ENCODE assay signal across 11 mouse cellular contexts in the genomic region with DNA sequence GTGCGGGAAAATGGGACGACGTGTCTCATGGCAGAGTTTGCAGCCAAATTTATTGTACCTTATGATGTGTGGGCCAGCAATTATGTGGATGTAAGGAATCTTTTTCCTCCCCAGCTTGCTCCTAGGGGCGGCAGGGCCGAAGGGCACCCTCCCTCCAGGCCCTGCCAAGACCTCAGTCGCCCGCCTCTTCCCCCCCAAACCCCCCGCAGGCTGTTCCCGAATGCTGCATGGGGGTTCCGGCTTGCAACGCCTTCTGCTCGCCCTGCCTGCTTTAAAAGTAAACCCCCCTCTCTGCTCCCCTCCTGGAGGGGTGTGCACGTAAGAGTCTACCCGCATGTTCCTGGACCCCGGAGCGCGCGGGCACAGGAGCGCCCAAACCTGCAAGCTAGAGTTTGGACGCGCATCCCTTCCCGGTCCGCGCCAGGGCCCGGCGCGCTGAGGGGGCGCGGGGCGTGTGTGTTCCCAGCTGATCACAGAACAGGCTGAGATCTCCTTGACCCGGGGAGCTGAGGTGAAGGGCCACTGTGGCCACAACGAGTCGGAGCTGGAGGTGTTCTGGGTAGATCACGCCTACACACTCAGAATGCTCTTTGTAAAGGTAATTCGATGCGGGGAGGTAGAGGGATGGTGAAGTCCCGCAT. TPM values are rescaled to one million over a fixed set of nuclear protein-coding genes. Genes with fewer than 3 reads are reported as not detected.
DNase-seq lines count a peak whose midpoint lies in the region; ATAC-seq and TF ChIP-seq lines count a peak whose summit lies in the region.
"Had no signal": no experiment of that assay in that cellular context is flagged by ENCODE, and none has a peak within 500 bp of the region (broad histone marks: within the 10 kb centered on the region; RNA-seq: fewer than 3 reads in every experiment).

No protein-coding gene starts in this region.

- TF ChIP-seq CTCF in cortical plate, adult 2 months (IDR thresholded peaks at IDR 0.05; ENCODE audit: extremely low read depth, insufficient read depth, low read length), result no peak

- TF ChIP-seq POLR2A in cortical plate, adult 2 months (IDR thresholded peaks at IDR 0.05; ENCODE audit: extremely low read depth, insufficient read depth, low read length), result no peak

- H3K9ac ChIP-seq in kidney, embryonic 15.5 days, result peak overlapping the region; percentile 6; the same call in 1 of the 2 replicates
- peak overlapping the region; percentile 37 for H3K9ac ChIP-seq in forebrain, embryonic 16.5 days (replicated peaks; ENCODE audit: low read depth, low read length)
- H3K9ac ChIP-seq in midbrain, embryonic 14.5 days (replicated peaks; ENCODE audit: low read length), result peak overlapping the region; percentile 54

- peak; percentile 57 for ATAC-seq in kidney, embryonic 15.5 days (replicated peaks; ENCODE audit: low FRiP score)
- ATAC-seq in forebrain, embryonic 16.5 days, result peak; percentile 24; the same call in 1 of the 2 replicates
- ATAC-seq in midbrain, embryonic 14.5 days (ENCODE audit: low FRiP score, low TSS enrichment), result no peak
- ATAC-seq in megakaryocyte-erythroid progenitor cell, adult 5-6 weeks (replicated peaks; ENCODE audit: low FRiP score, low TSS enrichment, poor library complexity, severe bottlenecking), result no peak
- ATAC-seq in erythroid progenitor cell, adult 5-6 weeks (replicated peaks; ENCODE audit: low FRiP score, poor library complexity, severe bottlenecking), result no peak
- ATAC-seq: Patski had no signal

- no peaks in the 10 kb centered on the region for H3K36me3 ChIP-seq in kidney, embryonic 15.5 days
- no peaks in the 10 kb centered on the region for H3K36me3 ChIP-seq in forebrain, embryonic 16.5 days (ENCODE audit: control insufficient read depth, insufficient read depth)
- H3K36me3 ChIP-seq in midbrain, embryonic 14.5 days (ENCODE audit: control insufficient read depth, insufficient read depth, low read length), result no peaks in the 10 kb centered on the region

- 3% methylated on average over 37 of the region's 37 CpGs for WGBS in kidney, embryonic 15.5 days
- WGBS in forebrain, embryonic 16.5 days, result under 1% methylated on average over 37 of the region's 37 CpGs
- 1% methylated on average over 37 of the region's 37 CpGs for WGBS in midbrain, embryonic 14.5 days

- H3K27ac ChIP-seq in kidney, embryonic 15.5 days, result no peak overlapping the region
- peak overlapping the region; percentile 83; the same call in 1 of the 2 replicates for H3K27ac ChIP-seq in cortical plate, adult 2 months (ENCODE audit: insufficient read depth, low read length)
- no peak overlapping the region for H3K27ac ChIP-seq in forebrain, embryonic 16.5 days (ENCODE audit: low read length)
- 0 out of 2 replicates have a peak overlapping the region, but pooled peaks have one; percentile 32 for H3K27ac ChIP-seq in midbrain, embryonic 14.5 days (replicated peaks; ENCODE audit: low read depth, low read length)

- H3K4me3 ChIP-seq in kidney, embryonic 15.5 days (replicated peaks), result peak overlapping the region; percentile 35
- peak overlapping the region; percentile 99 for H3K4me3 ChIP-seq in cortical plate, adult 2 months (ENCODE audit: insufficient read depth, low read length)
- H3K4me3 ChIP-seq in forebrain, embryonic 16.5 days (replicated peaks; ENCODE audit: low read length), result peak overlapping the region; percentile 39
- peak overlapping the region; percentile 35 for H3K4me3 ChIP-seq in midbrain, embryonic 14.5 days (replicated peaks; ENCODE audit: low read depth, low read length)

- DNase-seq in kidney, postnatal 14 days, result no peak
- peak; percentile 47 for DNase-seq in midbrain, embryonic 14.5 days
- DNase-seq in adrenal gland, postnatal 14 days, result no peak
- DNase-seq: kidney, postnatal 10 days had no signal

- H3K27me3 ChIP-seq in kidney, embryonic 15.5 days, result peaks cover 37% of the 10 kb centered on the region
- peaks cover 17% of the 10 kb centered on the region for H3K27me3 ChIP-seq in forebrain, embryonic 16.5 days (replicated peaks; ENCODE audit: control insufficient read depth, insufficient read depth, low read length)
- peaks cover 35% of the 10 kb centered on the region for H3K27me3 ChIP-seq in midbrain, embryonic 14.5 days (ENCODE audit: control insufficient read depth, insufficient read depth, low read length)

- H3K9me3 ChIP-seq in kidney, embryonic 15.5 days (replicated peaks), result no peaks in the 10 kb centered on the region
- no peaks in the 10 kb centered on the region for H3K9me3 ChIP-seq in forebrain, embryonic 16.5 days (ENCODE audit: control insufficient read depth, low read length)
- no peaks in the 10 kb centered on the region for H3K9me3 ChIP-seq in midbrain, embryonic 14.5 days (ENCODE audit: control insufficient read depth, low read length)

- H3K4me2 ChIP-seq in kidney, embryonic 15.5 days, result peak overlapping the region; percentile 60
- peak overlapping the region; percentile 60 for H3K4me2 ChIP-seq in forebrain, embryonic 16.5 days (ENCODE audit: low read length)
- H3K4me2 ChIP-seq in midbrain, embryonic 14.5 days (ENCODE audit: low read length), result peak overlapping the region; percentile 70

- peaks cover 19% of the 10 kb centered on the region for H3K4me1 ChIP-seq in kidney, embryonic 15.5 days
- H3K4me1 ChIP-seq in cortical plate, adult 2 months (ENCODE audit: control insufficient read depth, insufficient read depth, low read length), result no peaks in the 10 kb centered on the region
- H3K4me1 ChIP-seq in forebrain, embryonic 16.5 days (replicated peaks; ENCODE audit: control insufficient read depth, insufficient read depth, low read length), result peaks cover 13% of the 10 kb centered on the region
- peaks cover 12% of the 10 kb centered on the region; the same call in 1 of the 2 replicates for H3K4me1 ChIP-seq in midbrain, embryonic 14.5 days (ENCODE audit: control insufficient read depth, insufficient read depth, low read length)

RNA-seq across cellular contexts. Expression of a gene that starts 7.1 kb away (rescaled TPM):
- 5.2 and 6.8 TPM in 2 replicates for polyA plus RNA-seq in kidney, embryonic 15.5 days (2015; fragmentation: Nextera tagmentation; extraction: Ambion mirVana)
- 375 and 424 TPM in 2 replicates for polyA plus RNA-seq in cortical plate, adult 2 months (2012; rRNA removed)
- 0.97 and 1.4 TPM in 2 replicates for polyA plus RNA-seq in forebrain, embryonic 16.5 days (2015; fragmentation: Nextera tagmentation; extraction: Ambion mirVana)
- polyA plus RNA-seq in midbrain, embryonic 14.5 days (2014; fragmentation: Nextera tagmentation; extraction: Ambion mirVana), result 12.7 and 13.1 TPM in 2 replicates
- total RNA-seq in adrenal gland, postnatal 14 days (2021), result not detected in 2 replicates
- not detected in 2 replicates for total RNA-seq in megakaryocyte-erythroid progenitor cell, adult 5-6 weeks (2014; fragmentation: Nextera tagmentation)
- not detected in 2 replicates for total RNA-seq in megakaryocyte-erythroid progenitor cell, adult 5-6 weeks (2017)
- not detected in 2 replicates for total RNA-seq in erythroid progenitor cell, adult 5-6 weeks (2015; ENCODE audit: low replicate concordance)
- not detected in 2 replicates for total RNA-seq in erythroid progenitor cell, adult 5-6 weeks (2017; ENCODE audit: low replicate concordance)
- total RNA-seq: common myeloid progenitor, adult 5-6 weeks had no signal
- polyA plus RNA-seq: Patski had no signal

Comparison
In these comparisons a context has a peak if more than half of its experiments do, and no peak if none do; other contexts are left out.
1. ATAC-seq: peak in kidney, embryonic 15.5 days (single experiment) and forebrain, embryonic 16.5 days (single experiment); none in midbrain, embryonic 14.5 days (single experiment), megakaryocyte-erythroid progenitor cell, adult 5-6 weeks (single experiment) and erythroid progenitor cell, adult 5-6 weeks (single experiment).
2. H3K27ac ChIP-seq: peak in cortical plate, adult 2 months (single experiment) and midbrain, embryonic 14.5 days (single experiment); none in kidney, embryonic 15.5 days (single experiment) and forebrain, embryonic 16.5 days (single experiment).
3. H3K4me3 ChIP-seq: peak in every context shown above with its lines; median percentile 99 in cortical plate, adult 2 months; 39 in forebrain, embryonic 16.5 days; 35 in kidney, embryonic 15.5 days; 35 in midbrain, embryonic 14.5 days.
4. RNA of a gene that starts 7.1 kb away (polyA plus RNA-seq): 375 to 424 TPM in cortical plate, adult 2 months; 12.7 to 13.1 TPM in midbrain, embryonic 14.5 days, 5.2 to 6.8 TPM in kidney, embryonic 15.5 days and 0.97 to 1.4 TPM in forebrain, embryonic 16.5 days; every median in the first group is over 10 times any median in the second.
5. Peak in every context shown above with its lines, with median percentiles within 50 percentile points of each other: H3K4me2 ChIP-seq and H3K9ac ChIP-seq.